Mouse (Mus musculus) myocyte (in vitro differentiated cells): Measurements from ENCODE around the gene Top2a. TPM values are rescaled to one million over a fixed set of nuclear protein-coding genes. Genes with fewer than 3 reads are reported as not detected.

Experiments used
- H3K27me3 ChIP-seq: one replicate; pipeline ENCODE4 v1.6.1; 2011; ENCODE audit not compliant: control insufficient read depth, insufficient read depth, insufficient read length
- H3K36me3 ChIP-seq: one replicate; pipeline ENCODE4 v1.6.1; 2011; ENCODE audit not compliant: control insufficient read depth, insufficient read depth
- H3K4me2 ChIP-seq: one replicate; pipeline ENCODE4 v1.6.1; 2011; ENCODE audit warnings: low read depth, control low read depth
- H3K4me3 ChIP-seq: one replicate; pipeline ENCODE4 v1.5.1; 2011; ENCODE audit warnings: mild to moderate bottlenecking, control low read depth, moderate library complexity
- H3K79me2 ChIP-seq: one replicate; pipeline ENCODE4 v1.6.1; 2011; ENCODE audit not compliant: control insufficient read depth, insufficient read depth
- H3ac ChIP-seq: one replicate; pipeline ENCODE4 v1.6.1; 2011; ENCODE audit not compliant: control insufficient read depth, insufficient read length
- CEBPB ChIP-seq: IDR thresholded peaks from 2 replicates; pipeline ENCODE4 v1.6.1; 2011; ENCODE audit warnings: mild to moderate bottlenecking, moderate library complexity; ENCODE audit not compliant: poor library complexity, insufficient read depth, severe bottlenecking
- E2F4 ChIP-seq: IDR thresholded peaks from one replicate; pipeline ENCODE4 v1.6.1; 2011; ENCODE audit warnings: mild to moderate bottlenecking, control low read depth, moderate library complexity; ENCODE audit not compliant: insufficient read depth
- MAX ChIP-seq: IDR thresholded peaks from one replicate; pipeline ENCODE4 v1.6.1; 2011; ENCODE audit warnings: low read depth, mild to moderate bottlenecking, control low read depth
- MYOD1 ChIP-seq, 3 experiments: IDR thresholded peaks; one replicate each; pipeline ENCODE4 v1.6.1; 2011; ENCODE audit warnings: control low read depth in 2 of 3, low read depth in 2 of 3, mild to moderate bottlenecking in 2 of 3, moderate library complexity in 1 of 3; ENCODE audit not compliant: insufficient read length in 2 of 3, control insufficient read depth in 1 of 3
- MYOG ChIP-seq, 3 experiments: IDR thresholded peaks; one replicate each; pipeline ENCODE4 v1.6.1; 2011; ENCODE audit warnings: control low read depth in 2 of 3, low read depth in 2 of 3, mild to moderate bottlenecking in 2 of 3; ENCODE audit not compliant: insufficient read length in 2 of 3, control insufficient read depth in 1 of 3, insufficient read depth in 1 of 3
- POLR2A ChIP-seq: IDR thresholded peaks from one replicate; pipeline ENCODE4 v1.6.1; 2011; ENCODE audit warnings: low read depth, mild to moderate bottlenecking, control low read depth, moderate library complexity; ENCODE audit not compliant: insufficient read length
- POLR2AphosphoS2 ChIP-seq: IDR thresholded peaks from one replicate; pipeline ENCODE4 v1.6.1; 2011; ENCODE audit warnings: low read depth, control low read depth; ENCODE audit not compliant: insufficient read length
- REST ChIP-seq: IDR thresholded peaks from one replicate; pipeline ENCODE4 v1.6.1; 2011; ENCODE audit warnings: mild to moderate bottlenecking, control low read depth, moderate library complexity; ENCODE audit not compliant: insufficient read depth, insufficient read length
- SRF ChIP-seq: IDR thresholded peaks from one replicate; pipeline ENCODE4 v1.6.1; 2011; ENCODE audit warnings: low read depth; ENCODE audit not compliant: control insufficient read depth, insufficient read length
- TCF12 ChIP-seq: IDR thresholded peaks from one replicate; pipeline ENCODE4 v1.6.1; 2011; ENCODE audit warnings: mild to moderate bottlenecking, control low read depth; ENCODE audit not compliant: poor library complexity, insufficient read depth, severe bottlenecking
- TCF3 ChIP-seq: IDR thresholded peaks from one replicate; pipeline ENCODE4 v1.6.1; 2011; ENCODE audit warnings: low read depth, control low read depth; ENCODE audit not compliant: insufficient read length
- USF1 ChIP-seq: IDR thresholded peaks from one replicate; pipeline ENCODE4 v1.6.1; 2011; ENCODE audit warnings: low read depth, mild to moderate bottlenecking, control low read depth, moderate library complexity
- polyA plus RNA-seq: library from polyadenylated mRNA; unstranded; fragments of >200 nt; fragmentation: generic; extraction: Trizol; gene quantifications from one replicate; pipeline ENCODE4 v1.2.1, GENCODE M21; 2012; ENCODE audit warnings: missing spikeins

Top2a gene
- polyA plus RNA-seq, 1 experiment = 39.9 TPM

- H3K4me2 ChIP-seq = no peak overlapping the region
- no peak overlapping the region for H3K4me3 ChIP-seq
- no peak overlapping the region for H3ac ChIP-seq
- TF ChIP-seq REST = no peak
- TF ChIP-seq USF1 = no peak
- TF ChIP-seq MYOG (IDR thresholded peaks at IDR 0.05; ENCODE audit: control insufficient read depth in 1 of 3, insufficient read depth in 1 of 3, insufficient read length in 2 of 3, low read depth in 2 of 3) = no peak
- no peaks in the 10 kb centered on the region for H3K79me2 ChIP-seq
- peaks cover 4% of the 10 kb centered on the region for H3K27me3 ChIP-seq
- no peaks in the 10 kb centered on the region for H3K36me3 ChIP-seq
Measured at GRCm38 (mm10) chr11:99036254-99036653, 12.3 kb upstream of the Top2a start.

DNA sequence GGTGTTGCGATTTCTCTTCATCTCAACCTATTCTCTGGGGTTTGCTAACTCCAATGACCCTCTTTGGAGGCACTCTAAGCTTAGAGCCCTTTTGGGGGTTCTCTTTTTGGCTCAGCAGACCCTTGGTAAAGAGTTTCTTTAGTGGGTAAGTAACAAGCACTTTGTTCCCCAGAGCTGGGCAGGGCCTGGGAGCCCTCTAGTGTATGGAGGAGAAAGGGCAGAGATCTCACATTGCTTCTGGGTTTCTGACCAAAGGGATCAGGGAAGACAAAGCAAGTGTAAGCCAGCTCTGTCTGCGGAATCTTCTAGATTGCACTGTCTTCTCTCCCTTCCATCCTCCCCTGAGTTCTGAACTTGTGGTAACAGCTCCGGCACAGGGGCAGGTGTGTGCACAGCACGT, 11.4 kb upstream of the Top2a start:
- Histone ChIP-seq H3ac (no peak overlapping the region), H3K36me3 (no peaks in the 10 kb centered on the region), H3K27me3 (peaks cover 5% of the 10 kb centered on the region), H3K4me3 (no peak overlapping the region), H3K79me2 (no peaks in the 10 kb centered on the region), H3K4me2 (no peak overlapping the region)
- TF ChIP-seq MAX (no peak), POLR2AphosphoS2 (no peak)

GRCm38 (mm10) chr11:99026899-99027440, 3.0 kb upstream of the Top2a start:
- no peaks in the 10 kb centered on the region for H3K36me3 ChIP-seq
- peaks cover 5% of the 10 kb centered on the region for H3K27me3 ChIP-seq
- H3ac ChIP-seq = no peak overlapping the region
- H3K4me2 ChIP-seq = no peak overlapping the region
- H3K79me2 ChIP-seq = peaks cover 20% of the 10 kb centered on the region
- H3K4me3 ChIP-seq = no peak overlapping the region
- TF ChIP-seq CEBPB (no peak), REST (no peak), MYOD1 (IDR thresholded peaks at IDR 0.05; ENCODE audit: control insufficient read depth in 1 of 3, insufficient read length in 2 of 3, low read depth in 2 of 3) (no peak), MYOG (IDR thresholded peaks at IDR 0.05; ENCODE audit: control insufficient read depth in 1 of 3, insufficient read depth in 1 of 3, insufficient read length in 2 of 3, low read depth in 2 of 3) (no peak), TCF12 (no peak), TCF3 (no peak), POLR2A (no peak), USF1 (no peak)

- no peaks in the 10 kb centered on the region for H3K27me3 ChIP-seq
- peaks cover 31% of the 10 kb centered on the region for H3K79me2 ChIP-seq
- H3K4me3 ChIP-seq = no peak overlapping the region
- TF ChIP-seq MAX (no peak), POLR2AphosphoS2 (no peak), TCF3 (no peak), MYOD1 (IDR thresholded peaks at IDR 0.05; ENCODE audit: control insufficient read depth in 1 of 3, insufficient read length in 2 of 3, low read depth in 2 of 3) (no peak), REST (no peak), TCF12 (no peak), E2F4 (no peak), MYOG (IDR thresholded peaks at IDR 0.05; ENCODE audit: control insufficient read depth in 1 of 3, insufficient read depth in 1 of 3, insufficient read length in 2 of 3, low read depth in 2 of 3) (no peak), POLR2A (no peak), USF1 (no peak), CEBPB (no peak), SRF (no peak)
- peaks cover 5% of the 10 kb centered on the region for H3K36me3 ChIP-seq
- no peak overlapping the region for H3ac ChIP-seq
- H3K4me2 ChIP-seq = no peak overlapping the region
Measured at GRCm38 (mm10) chr11:99025878-99026277, 1.9 kb upstream of the Top2a start.

DNA sequence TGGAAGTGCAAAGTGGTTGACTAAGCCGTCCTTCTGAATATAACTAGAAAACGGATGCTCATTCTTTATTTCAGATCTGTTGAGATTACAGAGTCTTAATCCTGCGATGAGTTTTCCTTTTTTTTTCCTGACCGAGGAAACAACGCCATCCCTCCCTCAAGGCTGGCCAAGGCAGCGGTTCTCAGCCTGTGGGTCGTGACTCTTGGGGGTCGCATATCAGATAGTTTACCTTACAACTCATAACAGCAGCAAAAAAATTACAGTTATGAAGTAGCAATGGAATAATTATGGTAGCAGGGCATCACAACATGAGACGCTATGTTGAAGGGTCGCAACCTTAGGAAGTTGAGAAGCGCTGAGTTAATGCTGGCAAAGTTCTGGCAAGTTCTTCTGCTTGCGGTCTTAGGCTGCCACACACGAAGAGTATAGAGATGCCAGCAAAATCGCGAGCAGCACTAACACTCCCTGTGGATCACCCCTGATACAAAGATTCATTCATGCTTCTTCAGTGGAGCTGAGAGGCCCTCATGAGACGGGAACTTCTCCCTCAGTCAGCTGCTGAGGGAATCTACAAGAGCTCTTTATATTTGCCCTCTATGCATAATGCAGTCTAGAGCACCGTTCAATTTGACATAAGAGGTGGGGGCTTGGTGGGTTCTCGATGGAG, 612 bp upstream of the Top2a start:
- no peak overlapping the region for H3ac ChIP-seq
- H3K4me2 ChIP-seq = peak overlapping the region; percentile 56
- H3K4me3 ChIP-seq = peak overlapping the region; percentile 68
- peaks cover 5% of the 10 kb centered on the region for H3K36me3 ChIP-seq
- TF ChIP-seq E2F4 = no peak
- no peak for TF ChIP-seq SRF
- TF ChIP-seq TCF3 = no peak
- TF ChIP-seq MAX = no peak
- TF ChIP-seq CEBPB = no peak
- TF ChIP-seq POLR2A = no peak
- no peak for TF ChIP-seq TCF12
- TF ChIP-seq MYOG (IDR thresholded peaks at IDR 0.05; ENCODE audit: control insufficient read depth in 1 of 3, insufficient read depth in 1 of 3, insufficient read length in 2 of 3, low read depth in 2 of 3) = no peak
- no peak for TF ChIP-seq USF1
- TF ChIP-seq REST = no peak
- TF ChIP-seq MYOD1 (IDR thresholded peaks at IDR 0.05; ENCODE audit: control insufficient read depth in 1 of 3, insufficient read length in 2 of 3, low read depth in 2 of 3) = no peak
- TF ChIP-seq POLR2AphosphoS2 = no peak
- H3K27me3 ChIP-seq = no peaks in the 10 kb centered on the region
- peaks cover 44% of the 10 kb centered on the region for H3K79me2 ChIP-seq
